Mouse (Mus musculus): ENCODE data around the gene Dock9. TPM values are rescaled to one million over a fixed set of nuclear protein-coding genes. Genes with fewer than 3 reads are reported as not detected.

The Dock9 gene
- polyA plus RNA-seq, 1 experiment: 36.0 TPM

DNA sequence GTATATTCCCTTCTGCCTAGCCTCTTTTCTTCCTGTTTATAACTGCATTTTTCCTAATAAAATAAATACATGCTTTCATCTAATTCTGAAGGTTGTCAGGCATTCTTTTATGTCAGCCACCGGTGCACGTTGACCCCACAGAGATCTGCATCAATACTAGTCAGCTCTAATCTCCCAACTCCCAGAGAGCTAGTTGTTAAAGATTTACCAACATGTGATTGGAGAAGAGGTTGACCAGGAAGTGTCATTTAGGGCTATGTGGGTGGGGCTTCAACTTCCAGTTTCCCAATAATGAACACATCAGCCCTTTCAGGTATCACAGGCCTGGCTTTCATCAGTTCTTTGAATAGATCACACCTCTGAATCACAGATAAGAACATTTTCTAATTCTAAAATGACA lies 288.7 kb downstream of the Dock9 start:
- DNase-seq (ENCODE audit: low read depth): no peak

DNA sequence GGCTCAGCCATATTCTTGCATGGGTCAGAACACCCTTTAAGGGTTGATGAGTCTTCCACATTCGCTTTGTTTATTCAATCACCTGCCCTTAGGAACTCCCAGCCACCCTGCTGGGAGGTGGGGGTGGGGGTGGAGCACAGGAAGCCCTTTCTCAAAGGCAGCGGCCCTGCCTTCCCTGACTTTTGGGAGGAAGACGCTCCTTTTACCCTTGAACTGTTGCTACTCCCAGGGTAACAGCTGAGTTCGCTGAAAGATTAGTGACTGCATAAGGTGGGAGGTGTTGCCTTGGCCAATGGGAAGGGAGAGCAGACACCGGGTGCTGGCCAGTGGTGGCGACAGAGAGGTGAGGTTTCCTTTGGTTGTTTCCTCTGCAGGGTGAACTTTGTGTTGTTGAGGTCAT lies 291.3 kb downstream of the Dock9 start:
- DNase-seq (ENCODE audit: low read depth): no peak

DNA sequence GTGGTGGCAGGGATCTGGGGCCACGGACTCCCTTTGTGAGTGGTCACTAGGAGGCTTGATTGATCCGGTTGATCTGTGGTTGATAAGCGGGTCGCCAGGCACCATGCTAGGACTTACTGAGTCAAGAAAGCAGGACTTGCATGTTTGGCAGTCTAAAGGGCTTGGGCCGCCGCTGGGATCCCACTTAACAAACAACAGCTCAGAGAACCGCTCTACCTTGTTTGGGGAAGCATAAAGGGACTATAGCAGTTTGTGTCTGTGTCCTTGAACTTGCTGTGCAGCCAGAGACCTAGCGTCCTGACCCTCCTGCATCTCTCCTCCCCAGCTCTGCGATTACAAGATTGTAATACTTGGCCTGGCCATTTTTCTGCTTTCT lies 292.2 kb downstream of the Dock9 start:
- DNase-seq (ENCODE audit: low read depth): no peak

DNA sequence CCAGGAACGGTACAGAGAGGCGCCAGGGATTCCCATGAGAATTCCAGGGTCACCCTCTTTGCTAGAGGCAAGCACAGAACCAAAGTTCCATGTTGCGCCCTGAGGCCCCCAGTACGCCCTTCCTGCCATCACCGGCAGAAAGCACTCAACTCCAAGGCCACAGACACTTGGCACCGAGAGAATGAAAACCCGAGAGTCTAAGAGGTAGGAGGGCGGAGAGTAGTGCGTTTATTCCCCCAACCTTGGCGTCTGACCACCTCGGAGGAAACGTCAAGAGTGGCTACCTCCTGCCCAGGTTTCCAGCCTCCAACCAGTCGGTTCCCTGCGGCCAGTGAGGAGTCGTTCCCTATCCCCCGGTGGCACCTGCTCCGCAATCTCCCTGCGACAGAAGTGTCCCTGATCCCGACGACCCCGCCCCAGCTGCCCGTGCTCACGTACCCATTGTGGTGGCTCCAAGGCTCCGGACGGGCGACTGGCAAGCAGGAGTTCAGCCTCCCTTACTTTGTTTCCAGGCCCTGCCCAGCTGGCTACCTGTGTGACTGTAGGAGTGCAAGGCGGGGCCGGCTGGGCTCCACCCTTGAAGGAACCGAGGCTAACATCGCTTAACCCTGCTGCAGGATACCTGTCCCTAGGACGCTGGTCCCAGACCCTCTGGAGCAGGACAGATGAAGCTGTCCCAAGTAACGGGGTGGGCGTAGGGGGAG lies 292.7 kb downstream of the Dock9 start, which contains the start of gene Slc15a1:
Gene Slc15a1 (minus strand): TSS at position 472 of the 704 bp plus-strand sequence.
- DNase-seq (ENCODE audit: low read depth): no peak

DNA sequence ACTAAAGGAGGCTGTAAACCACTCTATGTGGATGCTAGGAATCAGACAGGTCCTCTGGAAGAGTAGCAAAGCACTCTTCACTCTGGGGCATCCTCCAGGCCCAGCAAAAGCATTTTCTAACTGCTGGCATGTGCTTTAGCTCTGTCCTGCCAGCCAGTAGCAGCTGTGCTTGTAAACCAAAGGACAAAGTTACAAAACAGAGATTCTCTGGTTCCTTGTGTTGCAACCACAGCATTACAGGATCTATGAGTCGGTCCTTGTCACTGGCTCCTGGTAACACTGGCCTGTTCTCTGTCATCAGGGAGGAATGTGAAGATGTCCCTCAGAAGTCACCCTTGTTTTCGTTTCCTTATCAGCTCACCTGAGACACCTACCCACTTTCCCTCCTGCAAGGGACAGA lies 297.1 kb downstream of the Dock9 start:
- no peak for DNase-seq (ENCODE audit: low read depth)

DNA sequence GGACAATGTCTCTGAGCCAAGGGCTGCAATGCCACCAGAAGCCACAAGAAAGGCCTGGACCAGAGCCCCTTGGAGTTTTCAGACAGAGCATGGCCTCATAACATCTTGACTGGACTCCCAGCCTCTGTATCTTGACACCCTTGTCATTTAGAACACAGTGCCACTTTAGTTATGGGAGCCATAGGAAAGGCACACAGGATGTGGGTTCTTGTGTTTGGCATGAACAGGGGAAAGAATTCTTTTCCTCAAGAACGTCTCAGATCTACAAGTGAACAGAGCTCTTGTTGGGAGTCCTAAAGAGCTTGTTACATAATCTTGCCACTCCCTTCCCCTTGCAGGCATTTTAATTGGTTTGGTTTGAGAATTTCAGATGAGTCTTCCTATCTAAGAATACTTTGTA lies 297.9 kb downstream of the Dock9 start:
- no peak for DNase-seq (ENCODE audit: low read depth)

DNA sequence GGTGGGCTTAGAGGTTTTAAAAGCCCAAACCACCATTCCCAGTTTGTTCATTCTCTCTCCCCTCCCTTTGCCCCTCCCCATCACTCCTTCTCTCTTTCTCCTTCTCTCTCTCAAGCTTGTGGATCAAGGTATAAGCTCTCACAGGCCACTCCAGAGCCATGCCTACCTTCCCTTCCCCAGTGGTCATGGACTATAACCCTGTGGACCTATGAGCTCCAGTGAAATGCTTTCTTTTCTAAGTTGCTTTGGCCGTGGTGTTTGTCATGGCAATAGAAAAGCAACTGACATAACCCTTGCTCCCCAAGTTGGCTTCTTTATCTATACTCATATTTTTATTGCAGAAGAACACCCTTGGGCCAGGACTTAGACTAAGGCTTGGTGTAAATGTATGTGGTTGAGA lies 299.8 kb downstream of the Dock9 start:
- DNase-seq (ENCODE audit: low read depth): no peak

DNA sequence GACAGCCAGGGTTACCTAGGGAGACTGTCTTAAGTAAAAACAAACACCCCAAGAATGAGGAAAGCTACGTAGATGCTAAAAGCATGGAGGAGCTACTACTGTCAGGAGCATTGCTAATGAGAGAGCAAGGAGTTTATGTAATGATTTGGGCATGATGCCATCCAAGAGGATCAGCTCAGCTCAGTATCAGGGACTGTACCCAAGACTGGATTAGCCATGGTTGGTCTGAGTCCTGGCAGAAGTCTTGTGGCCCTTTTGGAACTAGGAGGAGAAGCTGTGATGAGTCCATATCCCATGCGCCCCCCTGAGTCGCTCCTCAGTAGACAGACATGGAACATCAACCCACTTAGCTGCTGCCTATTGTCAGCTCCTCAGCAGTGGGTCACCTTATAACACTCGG lies 301.9 kb downstream of the Dock9 start:
- no peak for DNase-seq (ENCODE audit: low read depth)

DNA sequence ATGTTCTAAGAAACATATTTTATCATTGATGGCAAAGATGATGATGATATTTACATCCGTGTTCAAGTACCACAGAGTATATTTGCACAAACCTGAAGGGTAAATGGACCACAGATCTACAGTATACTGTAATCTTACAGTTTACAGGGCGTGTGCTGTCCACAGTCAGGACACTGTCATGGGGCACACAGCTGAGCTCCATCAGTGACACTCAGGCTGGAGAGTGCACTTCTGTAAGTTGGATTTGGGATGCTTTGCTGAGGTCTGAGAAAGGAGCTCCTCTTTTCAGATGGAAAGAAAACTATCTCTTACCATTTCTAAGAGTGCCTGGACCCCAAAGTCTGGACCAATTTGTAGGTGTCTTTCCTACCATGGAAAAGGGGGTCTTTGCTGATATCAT lies 302.5 kb downstream of the Dock9 start:
- DNase-seq (ENCODE audit: low read depth): no peak

DNA sequence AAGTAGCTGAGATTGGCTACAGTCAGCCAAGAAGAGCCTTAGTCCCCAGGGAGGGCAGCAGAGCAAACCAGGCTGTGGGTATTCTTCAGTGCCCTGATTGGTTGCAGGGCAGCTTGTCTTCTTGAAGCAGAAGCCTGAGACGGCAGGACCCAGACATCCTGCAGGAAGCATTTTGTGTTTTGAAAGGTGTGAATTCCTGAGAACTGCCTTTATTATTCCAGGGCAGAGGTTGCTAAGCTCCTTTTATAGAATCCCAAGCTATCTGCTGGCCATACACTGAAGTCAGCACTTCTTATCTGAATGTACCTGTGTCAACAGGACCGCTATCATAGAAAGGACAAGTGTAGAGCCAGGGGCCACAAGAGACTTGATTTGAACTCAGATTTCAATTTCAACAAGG lies 303.4 kb downstream of the Dock9 start:
- no peak for DNase-seq (ENCODE audit: low read depth)

DNA sequence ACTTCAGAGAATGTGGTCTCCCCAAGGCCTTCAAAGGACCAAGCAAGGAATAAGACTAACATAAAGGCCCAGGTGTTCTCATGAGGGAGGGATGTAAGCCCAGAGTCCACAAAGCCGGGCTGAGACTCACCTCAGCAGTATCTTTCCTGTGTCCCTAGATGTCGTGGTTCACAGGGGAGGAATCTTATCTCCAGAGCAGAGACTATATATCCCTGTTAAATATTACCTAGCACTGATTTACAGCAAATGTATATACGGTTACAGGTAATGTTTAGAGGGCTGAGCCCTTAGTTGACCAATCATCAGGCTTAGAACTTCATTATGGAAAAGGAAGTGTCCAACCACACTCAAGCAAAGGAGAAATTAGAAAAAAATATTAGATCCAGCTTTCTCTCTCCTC lies 303.9 kb downstream of the Dock9 start:
- DNase-seq (ENCODE audit: low read depth): no peak

DNA sequence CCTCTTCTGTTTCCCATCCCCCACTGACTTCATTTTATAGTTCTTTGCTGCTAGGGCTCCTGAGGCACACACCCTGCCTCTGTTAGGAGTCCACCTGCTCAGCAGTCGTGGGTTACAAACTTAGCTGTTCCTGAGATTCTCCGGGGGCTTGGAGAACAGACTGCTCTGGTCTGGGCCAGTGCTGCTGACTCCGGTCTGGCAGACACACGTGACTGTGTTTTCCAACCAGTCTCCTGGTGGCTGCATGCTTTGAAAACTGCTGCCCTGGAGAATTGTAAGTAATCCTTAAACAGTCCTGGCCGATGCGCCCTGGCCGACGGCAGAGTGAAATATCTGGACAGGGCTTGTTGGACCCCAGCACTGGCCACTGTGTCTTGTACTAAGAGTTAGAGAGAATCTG lies 305.3 kb downstream of the Dock9 start:
- DNase-seq (ENCODE audit: low read depth): no peak

Other genes with a start within 250 kb of the Dock9 start
- 65.2 and 70.0 TPM in 2 replicates for gene Ubac2, start 80.8 kb upstream of the Dock9 start, polyA plus RNA-seq (2012; rRNA removed)
- gene Gpr18, start 117.9 kb upstream of the Dock9 start, polyA plus RNA-seq (2012; rRNA removed): 0.77 and 0.94 TPM in 2 replicates
- gene Gpr183, start 167.4 kb upstream of the Dock9 start, polyA plus RNA-seq (2012; rRNA removed): 1.9 and 2.8 TPM in 2 replicates
- gene Timm8a2, start 236.8 kb upstream of the Dock9 start, polyA plus RNA-seq (2012; rRNA removed): 0.28 TPM in 1 of 2 replicates, not detected in the other

All from gonadal fat pad, adult 2 months (tissue).